Mouse (Mus musculus): ENCODE data around the gene Pced1b.

GRCm38 (mm10) chr15:97391436-97391835 lies 144.5 kb downstream of the Pced1b start:
- TF ChIP-seq POLR2A (IDR thresholded peaks at IDR 0.05; ENCODE audit: insufficient read depth, low read depth, low read length) (no peak), EP300 (IDR thresholded peaks at IDR 0.05; ENCODE audit: insufficient read depth, low read depth, low read length) (no peak), CTCF (IDR thresholded peaks at IDR 0.05) (no peak)

All from heart, adult 2 months (tissue).